Mouse (Mus musculus) NIH3T3 (cell line): ENCODE measurements around the gene Ak7.

Experiments used
- DNase-seq: peaks from one replicate; pipeline ENCODE4 v3.0.0-alpha.2; 2012; ENCODE audit warnings: low read depth

Ak7 gene

GRCm38 (mm10) chr12:105727964-105728363 lies 22.2 kb downstream of the Ak7 start:
- peak; percentile 84 for DNase-seq

GRCm38 (mm10) chr12:105730851-105731460 lies 25.2 kb downstream of the Ak7 start:
- peak; percentile 18 for DNase-seq

GRCm38 (mm10) chr12:105733370-105734159 lies 27.8 kb downstream of the Ak7 start:
- no peak for DNase-seq

- DNase-seq, result no peak
These were observed 29.6 kb downstream of the Ak7 start for GRCm38 (mm10) chr12:105735226-105735888.

GRCm38 (mm10) chr12:105735889-105736251 lies 30.1 kb downstream of the Ak7 start:
- DNase-seq, result no peak

- no peak for DNase-seq
These were observed 32.7 kb downstream of the Ak7 start for GRCm38 (mm10) chr12:105738316-105739096.

GRCm38 (mm10) chr12:105739656-105740055 lies 33.9 kb downstream of the Ak7 start:
- DNase-seq, result no peak

GRCm38 (mm10) chr12:105748114-105748513 lies 42.3 kb downstream of the Ak7 start:
- no peak for DNase-seq

GRCm38 (mm10) chr12:105753813-105754212 lies 48.0 kb downstream of the Ak7 start:
- DNase-seq, result no peak

GRCm38 (mm10) chr12:105757816-105758497 lies 52.2 kb downstream of the Ak7 start:
- DNase-seq, result no peak

GRCm38 (mm10) chr12:105758911-105759310 lies 53.1 kb downstream of the Ak7 start:
- DNase-seq, result no peak

GRCm38 (mm10) chr12:105759849-105760478 lies 54.2 kb downstream of the Ak7 start:
- no peak for DNase-seq

- peak; percentile 13 for DNase-seq
These were observed 55.4 kb downstream of the Ak7 start for GRCm38 (mm10) chr12:105761171-105761570.

GRCm38 (mm10) chr12:105761629-105762028 lies 55.9 kb downstream of the Ak7 start:
- no peak for DNase-seq

GRCm38 (mm10) chr12:105769700-105770099 lies 63.9 kb downstream of the Ak7 start:
- no peak for DNase-seq

- peak; percentile 68 for DNase-seq
These were observed 69.1 kb downstream of the Ak7 start for GRCm38 (mm10) chr12:105774871-105775270.

GRCm38 (mm10) chr12:105777651-105778050 lies 71.9 kb downstream of the Ak7 start:
- no peak for DNase-seq

GRCm38 (mm10) chr12:105784196-105784999 lies 78.6 kb downstream of the Ak7 start, which contains the start of gene Papola:
TSS of gene Papola (plus strand) at chr12:105784694.
- peak; percentile 97 for DNase-seq

GRCm38 (mm10) chr12:105785000-105785774 lies 79.4 kb downstream of the Ak7 start:
- DNase-seq, result peak; percentile 80
